Mouse (Mus musculus): ENCODE data around the gene Nipsnap2.
"Not testable (repeated sequence)": the region's sequence is repeated elsewhere in the genome, so short reads cannot be mapped to it uniquely, and the experiment has no call there.

Gene Nipsnap2

GRCm38 (mm10) chr5:129761865-129762540 lies 37.1 kb downstream of the Nipsnap2 start:
- no peak for DNase-seq (ENCODE audit: low spot score in 2 of 2)

- no peak for DNase-seq (ENCODE audit: low spot score in 2 of 2)
These were observed 45.8 kb downstream of the Nipsnap2 start for GRCm38 (mm10) chr5:129770443-129771355.

GRCm38 (mm10) chr5:129772433-129772832 lies 47.6 kb downstream of the Nipsnap2 start:
- no peak for DNase-seq (ENCODE audit: low spot score in 2 of 2)

- DNase-seq (ENCODE audit: low spot score in 2 of 2), result not testable (repeated sequence)
These were observed 48.5 kb downstream of the Nipsnap2 start for GRCm38 (mm10) chr5:129773330-129773729.

GRCm38 (mm10) chr5:129774661-129775060 lies 49.8 kb downstream of the Nipsnap2 start:
- DNase-seq (ENCODE audit: low spot score in 2 of 2), result no peak

GRCm38 (mm10) chr5:129778348-129778995 lies 53.6 kb downstream of the Nipsnap2 start:
- no peak for DNase-seq (ENCODE audit: low spot score in 2 of 2)

GRCm38 (mm10) chr5:129778996-129779716 lies 54.3 kb downstream of the Nipsnap2 start:
- peak; percentile 34 to 48 for DNase-seq (ENCODE audit: low spot score in 2 of 2)

GRCm38 (mm10) chr5:129780131-129780530 lies 55.3 kb downstream of the Nipsnap2 start:
- DNase-seq (ENCODE audit: low spot score in 2 of 2), result no peak

GRCm38 (mm10) chr5:129782211-129782610 lies 57.3 kb downstream of the Nipsnap2 start:
- no peak for DNase-seq (ENCODE audit: low spot score in 2 of 2)

- no peak for DNase-seq (ENCODE audit: low spot score in 2 of 2)
These were observed 60.5 kb downstream of the Nipsnap2 start for GRCm38 (mm10) chr5:129785235-129785870.

- DNase-seq (ENCODE audit: low spot score in 2 of 2), result no peak
These were observed 61.3 kb downstream of the Nipsnap2 start for GRCm38 (mm10) chr5:129786161-129786560.

GRCm38 (mm10) chr5:129786818-129787790 lies 62.2 kb downstream of the Nipsnap2 start, which contains the start of gene Psph:
Psph (minus strand) TSS chr5:129787449.
- DNase-seq (ENCODE audit: low spot score in 2 of 2), result peak; percentile 95 to 96

GRCm38 (mm10) chr5:129787818-129788593 lies 63.1 kb downstream of the Nipsnap2 start:
- DNase-seq (ENCODE audit: low spot score in 2 of 2), result no peak

GRCm38 (mm10) chr5:129790591-129790990 lies 65.7 kb downstream of the Nipsnap2 start:
- not testable (repeated sequence) for DNase-seq (ENCODE audit: low spot score in 2 of 2)
